Mouse (Mus musculus) C3H10T1/2 (cell line): Measurements from ENCODE around the gene Pex1. TPM values are rescaled to one million over a fixed set of nuclear protein-coding genes. Genes with fewer than 3 reads are reported as not detected.

Experiments
- polyA plus RNA-seq, 2 experiments: library from polyadenylated mRNA; unstranded; fragments of >200 nt; fragmentation: generic; extraction: Trizol; gene quantifications; one replicate each; pipeline ENCODE4 v1.2.1; 2012; ENCODE audit warnings: missing spikeins in 2 of 2

Gene Pex1
- polyA plus RNA-seq: 1 to 10 TPM in 1 of 2 experiments, under 1 TPM in 1; 0.62 to 8.0 TPM

GRCm38 (mm10) chr5:3595693-3596398 is at the start of gene Pex1:
Pex1 (plus strand) TSS chr5:3596066.

GRCm38 (mm10) chr5:3571266-3571665 is 24.6 kb upstream of the Pex1 start, which contains the start of gene 1700109H08Rik:
1700109H08Rik (plus strand) TSS chr5:3571566.

GRCm38 (mm10) chr5:3596399-3596766 is 517 bp downstream of the Pex1 start, which contains the start of gene Rbm48:
Rbm48 (minus strand) TSS chr5:3596585.

GRCm38 (mm10) chr5:3650881-3651280 is 55.0 kb downstream of the Pex1 start, which contains the start of gene Tmbim7:
Tmbim7 (plus strand) TSS chr5:3651181.

GRCm38 (mm10) chr5:3657085-3657484 is 61.2 kb downstream of the Pex1 start, which contains the start of gene Gatad1:
Gatad1 (minus strand) TSS chr5:3657185.

Other genes with a start within 250 kb of the Pex1 start
- gene Fam133b, start 52.2 kb upstream of the Pex1 start, polyA plus RNA-seq: 10 to 100 TPM in 1 of 2 experiments, 1 to 10 TPM in 1; 6.4 to 16.8 TPM
- gene 1700109H08Rik, start 24.5 kb upstream of the Pex1 start, polyA plus RNA-seq: under 1 TPM; 0.06 to 0.31 TPM
- gene Rbm48, start 519 bp downstream of the Pex1 start, polyA plus RNA-seq: 1 to 10 TPM in 1 of 2 experiments, under 1 TPM in 1; 0.40 to 2.8 TPM
- not detected for gene Tmbim7, start 55.1 kb downstream of the Pex1 start, polyA plus RNA-seq
- 10 to 100 TPM; 53.3 to 70.7 TPM for gene Gatad1, start 61.1 kb downstream of the Pex1 start, polyA plus RNA-seq
- gene Ankib1, start 206.9 kb downstream of the Pex1 start, polyA plus RNA-seq: 1 to 10 TPM in 1 of 2 experiments, under 1 TPM in 1; 0.53 to 3.7 TPM
- gene Krit1, start 207.1 kb downstream of the Pex1 start, polyA plus RNA-seq: 1 to 10 TPM in 1 of 2 experiments, under 1 TPM in 1; 0.34 to 3.2 TPM
- gene Lrrd1, start 249.1 kb downstream of the Pex1 start, polyA plus RNA-seq: under 1 TPM in 1 of 2 experiments, not detected in 1; 0.09 TPM